Comparison of ENCODE assay signal across 8 mouse cellular contexts in genomic region chr11:102189461-102190436, GRCm38 (mm10). TPM values are rescaled to one million over a fixed set of nuclear protein-coding genes. Genes with fewer than 3 reads are reported as not detected.
DNase-seq lines count a peak whose midpoint lies in the region; ATAC-seq and TF ChIP-seq lines count a peak whose summit lies in the region.

Gene G6pc3 (plus strand): TSS chr11:102189620.

- peak; percentile 88 for DNase-seq in G1E (ENCODE audit: low spot score)
- DNase-seq in cerebellum, adult 18-20 months, result peak; percentile 89
- peak; percentile 85 for DNase-seq in heart, postnatal 25 days (ENCODE audit: low spot score)
- DNase-seq in layer of hippocampus, adult 18-20 months (ENCODE audit: low spot score in 2 of 2), result peak; percentile 85 to 91
- DNase-seq in lung, adult 18-20 months, result peak; percentile 94 to 95

- H3K4me2 ChIP-seq in forebrain, embryonic 16.5 days (ENCODE audit: low read length), result peak within 1 kb of the TSS; percentile 89
- peak within 1 kb of the TSS; percentile 54 for H3K4me2 ChIP-seq in neural tube, embryonic 14.5 days (ENCODE audit: low read depth, low read length)

- WGBS in forebrain, embryonic 16.5 days, result 2% methylated on average over 50 of the region's 50 CpGs
- 3% methylated on average over 47 of the region's 50 CpGs for WGBS in neural tube, embryonic 14.5 days

- H3K9ac ChIP-seq in forebrain, embryonic 16.5 days (replicated peaks; ENCODE audit: low read depth, low read length), result peak within 1 kb of the TSS; percentile 73
- H3K9ac ChIP-seq in neural tube, embryonic 14.5 days (replicated peaks; ENCODE audit: low read depth, low read length), result peak within 1 kb of the TSS; percentile 65

- peak; percentile 55 for ATAC-seq in G1E (ENCODE audit: extremely low read depth, insufficient number of reproducible peaks, low FRiP score, poor library complexity, severe bottlenecking)
- ATAC-seq in forebrain, embryonic 16.5 days, result peak; percentile 82
- peak; percentile 68; the same call in 1 of the 2 replicates for ATAC-seq in neural tube, embryonic 14.5 days (ENCODE audit: low read depth)

- H3K4me3 ChIP-seq in G1E (ENCODE audit: low read depth, low read length), result peak within 1 kb of the TSS; percentile 74
- peak within 1 kb of the TSS; percentile 55 for H3K4me3 ChIP-seq in forebrain, embryonic 16.5 days (replicated peaks; ENCODE audit: low read length)
- peak within 1 kb of the TSS; percentile 59 for H3K4me3 ChIP-seq in neural tube, embryonic 14.5 days (ENCODE audit: low read depth, low read length)
- peak within 1 kb of the TSS; percentile 94 for H3K4me3 ChIP-seq in testis, adult 2 months (ENCODE audit: control insufficient read depth, low read depth, low read length)

- TF ChIP-seq CTCF in G1E (IDR thresholded peaks at IDR 0.05; ENCODE audit: low read depth, low read length), result no peak
- TF ChIP-seq CTCF in testis, adult 2 months (IDR thresholded peaks at IDR 0.05; ENCODE audit: control insufficient read depth, insufficient read depth, insufficient replicate concordance, low read depth, low read length), result no peak

- peak within 1 kb of the TSS; percentile 59 for H3K27ac ChIP-seq in forebrain, embryonic 16.5 days (ENCODE audit: low read length)
- H3K27ac ChIP-seq in neural tube, embryonic 14.5 days (ENCODE audit: low read depth, low read length), result peak within 1 kb of the TSS; percentile 64; the same call in 1 of the 2 replicates
- H3K27ac ChIP-seq in testis, adult 2 months (ENCODE audit: control insufficient read depth, insufficient read depth, low read depth, low read length), result peak within 1 kb of the TSS; percentile 82

- peaks cover 35% of the 10 kb centered on the region for H3K36me3 ChIP-seq in G1E (replicated peaks)
- H3K36me3 ChIP-seq in forebrain, embryonic 16.5 days (ENCODE audit: control insufficient read depth, insufficient read depth), result peaks cover 4% of the 10 kb centered on the region
- H3K36me3 ChIP-seq in neural tube, embryonic 14.5 days (ENCODE audit: control insufficient read depth, insufficient read depth, low read length), result no peaks in the 10 kb centered on the region; the same call in 1 of the 2 replicates
- no peaks in the 10 kb centered on the region; the same call in 1 of the 2 replicates for H3K36me3 ChIP-seq in testis, adult 2 months (ENCODE audit: control insufficient read depth, insufficient read depth, low read length)

- intact Hi-C loops in heart, postnatal 25 days (cut with DNase I), result loop anchor here (2.0 kb wide), 1 partner anchor 39 kb away; no protein-coding TSS in a partner anchor

- peaks cover 37% of the 10 kb centered on the region for H3K4me1 ChIP-seq in G1E (ENCODE audit: insufficient read depth, low read depth, low read length)
- peaks cover 15% of the 10 kb centered on the region for H3K4me1 ChIP-seq in forebrain, embryonic 16.5 days (replicated peaks; ENCODE audit: control insufficient read depth, insufficient read depth, low read length)
- peaks cover 6% of the 10 kb centered on the region for H3K4me1 ChIP-seq in neural tube, embryonic 14.5 days (ENCODE audit: control insufficient read depth, insufficient read depth, low read length)
- no peaks in the 10 kb centered on the region; the same call in 1 of the 2 replicates for H3K4me1 ChIP-seq in testis, adult 2 months (ENCODE audit: control insufficient read depth, insufficient read depth, low read length)

- TF ChIP-seq POLR2A in testis, adult 2 months (IDR thresholded peaks at IDR 0.05; ENCODE audit: control insufficient read depth, low read depth, low read length), result peak; percentile 46

- H3K9me3 ChIP-seq in G1E (replicated peaks), result no peaks in the 10 kb centered on the region
- H3K9me3 ChIP-seq in forebrain, embryonic 16.5 days (ENCODE audit: control insufficient read depth, low read length), result no peaks in the 10 kb centered on the region
- no peaks in the 10 kb centered on the region for H3K9me3 ChIP-seq in neural tube, embryonic 14.5 days (ENCODE audit: control insufficient read depth, low read length)

- H3K27me3 ChIP-seq in G1E (ENCODE audit: insufficient read depth, low read length), result no peaks in the 10 kb centered on the region
- no peaks in the 10 kb centered on the region for H3K27me3 ChIP-seq in forebrain, embryonic 16.5 days (replicated peaks; ENCODE audit: control insufficient read depth, insufficient read depth, low read length)
- H3K27me3 ChIP-seq in neural tube, embryonic 14.5 days (ENCODE audit: control insufficient read depth, insufficient read depth, low read length), result no peaks in the 10 kb centered on the region
- H3K27me3 ChIP-seq in testis, adult 2 months (ENCODE audit: control insufficient read depth, insufficient read depth, low read length), result no peaks in the 10 kb centered on the region

RNA-seq across cellular contexts. Expression of gene G6pc3, which starts in this region (rescaled TPM):
- total RNA-seq in G1E (2014; fragmentation: Nextera tagmentation), result 37.8 and 45.9 TPM in 2 replicates
- 12.4 and 13.1 TPM in 2 replicates for total RNA-seq in G1E (2017)
- 14.6 and 14.8 TPM in 2 replicates for polyA plus RNA-seq in G1E (2012)
- 21.5 and 26.2 TPM in 2 replicates for polyA plus RNA-seq in forebrain, embryonic 16.5 days (2015; fragmentation: Nextera tagmentation; extraction: Ambion mirVana)
- total RNA-seq in heart, postnatal 25 days (2021), result 10 to 100 TPM; 40.3 to 41.8 TPM
- 10 to 100 TPM; 61.0 to 65.1 TPM for total RNA-seq in layer of hippocampus, adult 18-20 months (2021)
- 32.5 and 42.5 TPM in 2 replicates for polyA plus RNA-seq in neural tube, embryonic 14.5 days (2014; fragmentation: Nextera tagmentation; extraction: Ambion mirVana)
- 416 and 434 TPM in 2 replicates for polyA plus RNA-seq in testis, adult 2 months (2012; rRNA removed)

Comparison
In these comparisons a context has a peak if more than half of its experiments do, and no peak if none do; other contexts are left out.
1. Peak in every context shown above with its lines: DNase-seq, ATAC-seq, H3K4me3 ChIP-seq and H3K27ac ChIP-seq.